Comparison of ENCODE assay signal across 8 mouse cellular contexts in genomic region chr1:86500681-86501080, GRCm38 (mm10). TPM values are rescaled to one million over a fixed set of nuclear protein-coding genes. Genes with fewer than 3 reads are reported as not detected.
DNase-seq lines count a peak whose midpoint lies in the region; ATAC-seq and TF ChIP-seq lines count a peak whose summit lies in the region.

No protein-coding gene starts in this region.

- peak overlapping the region; percentile 26; the same call in 1 of the 2 replicates for H3K27ac ChIP-seq in heart, embryonic 10.5 days
- peak overlapping the region; percentile 99; the same call in 1 of the 2 replicates for H3K27ac ChIP-seq in lung, embryonic 14.5 days (ENCODE audit: low read depth)
- H3K27ac ChIP-seq in forebrain, embryonic 16.5 days (ENCODE audit: low read length), result peak overlapping the region; percentile 85
- peak overlapping the region; percentile 99 for H3K27ac ChIP-seq in stomach, embryonic 16.5 days (ENCODE audit: low read length)

- peaks cover 73% of the 10 kb centered on the region for H3K4me1 ChIP-seq in heart, embryonic 10.5 days
- peaks cover 20% of the 10 kb centered on the region for H3K4me1 ChIP-seq in lung, embryonic 14.5 days (ENCODE audit: insufficient read depth)
- peaks cover 26% of the 10 kb centered on the region for H3K4me1 ChIP-seq in lung, adult 2 months (ENCODE audit: control insufficient read depth, insufficient read depth, low read length)
- H3K4me1 ChIP-seq in forebrain, embryonic 16.5 days (replicated peaks; ENCODE audit: control insufficient read depth, insufficient read depth, low read length), result peaks cover 47% of the 10 kb centered on the region
- peaks cover 69% of the 10 kb centered on the region for H3K4me1 ChIP-seq in stomach, embryonic 16.5 days (ENCODE audit: control insufficient read depth, insufficient read depth, low read length)

- 72% methylated on average over 4 of the region's 4 CpGs for WGBS in heart, embryonic 10.5 days
- WGBS in lung, embryonic 14.5 days, result 54% methylated on average over 4 of the region's 4 CpGs
- WGBS in lung, adult 2 months, result 57% methylated on average over 4 of the region's 4 CpGs
- 71% methylated on average over 4 of the region's 4 CpGs for WGBS in forebrain, embryonic 16.5 days
- WGBS in stomach, embryonic 16.5 days, result 52% methylated on average over 4 of the region's 4 CpGs

- H3K27me3 ChIP-seq in heart, embryonic 10.5 days (ENCODE audit: insufficient read depth, poor library complexity, severe bottlenecking), result no peaks in the 10 kb centered on the region
- no peaks in the 10 kb centered on the region for H3K27me3 ChIP-seq in lung, embryonic 14.5 days (ENCODE audit: insufficient read depth, low read length)
- H3K27me3 ChIP-seq in forebrain, embryonic 16.5 days (replicated peaks; ENCODE audit: control insufficient read depth, insufficient read depth, low read length), result no peaks in the 10 kb centered on the region
- no peaks in the 10 kb centered on the region for H3K27me3 ChIP-seq in stomach, embryonic 16.5 days (ENCODE audit: control insufficient read depth, insufficient read depth, low read length)

- H3K9me3 ChIP-seq in heart, embryonic 10.5 days, result no peaks in the 10 kb centered on the region
- no peaks in the 10 kb centered on the region for H3K9me3 ChIP-seq in lung, embryonic 14.5 days (ENCODE audit: low read depth, low read length)
- no peaks in the 10 kb centered on the region for H3K9me3 ChIP-seq in forebrain, embryonic 16.5 days (ENCODE audit: control insufficient read depth, low read length)
- H3K9me3 ChIP-seq in stomach, embryonic 16.5 days (replicated peaks; ENCODE audit: control insufficient read depth, low read length), result no peaks in the 10 kb centered on the region

- no peak overlapping the region for H3K4me3 ChIP-seq in heart, embryonic 10.5 days
- H3K4me3 ChIP-seq in lung, embryonic 14.5 days (ENCODE audit: low read depth, low read length), result no peak overlapping the region
- no peak overlapping the region for H3K4me3 ChIP-seq in lung, adult 2 months (replicated peaks; ENCODE audit: extremely low read depth, low read depth, low read length)
- H3K4me3 ChIP-seq in forebrain, embryonic 16.5 days (replicated peaks; ENCODE audit: low read length), result no peak overlapping the region
- H3K4me3 ChIP-seq in stomach, embryonic 16.5 days (replicated peaks; ENCODE audit: low read length), result no peak overlapping the region

- no peak overlapping the region for H3K4me2 ChIP-seq in lung, embryonic 14.5 days
- H3K4me2 ChIP-seq in forebrain, embryonic 16.5 days (ENCODE audit: low read length), result no peak overlapping the region
- H3K4me2 ChIP-seq in stomach, embryonic 16.5 days (ENCODE audit: low read depth, low read length), result no peak overlapping the region

- no peak for TF ChIP-seq CTCF in lung, embryonic 14.5 days (IDR thresholded peaks at IDR 0.05; ENCODE audit: low read depth)
- TF ChIP-seq CTCF in lung, adult 2 months (IDR thresholded peaks at IDR 0.05; ENCODE audit: insufficient read depth, low read length), result no peak

- no peak for TF ChIP-seq POLR2A in lung, adult 2 months (IDR thresholded peaks at IDR 0.05; ENCODE audit: borderline replicate concordance, extremely low read depth, low read depth, low read length)

- H3K9ac ChIP-seq in lung, embryonic 14.5 days, result no peak overlapping the region
- no peak overlapping the region for H3K9ac ChIP-seq in forebrain, embryonic 16.5 days (replicated peaks; ENCODE audit: low read depth, low read length)
- H3K9ac ChIP-seq in stomach, embryonic 16.5 days (ENCODE audit: low read length), result peak overlapping the region; percentile 6; the same call in 1 of the 2 replicates

- DNase-seq in heart, embryonic 10.5 days (ENCODE audit: low spot score), result no peak
- no peak for DNase-seq in heart, adult 18-20 months
- DNase-seq in lung, embryonic 14.5 days, result no peak
- no peak for DNase-seq in lung, adult 2 months
- DNase-seq in frontal cortex, postnatal 10 days (ENCODE audit: low spot score in 2 of 2), result no peak

- H3K36me3 ChIP-seq in heart, embryonic 10.5 days, result no peaks in the 10 kb centered on the region
- H3K36me3 ChIP-seq in lung, embryonic 14.5 days (ENCODE audit: insufficient read depth), result no peaks in the 10 kb centered on the region
- H3K36me3 ChIP-seq in forebrain, embryonic 16.5 days (ENCODE audit: control insufficient read depth, insufficient read depth), result no peaks in the 10 kb centered on the region
- H3K36me3 ChIP-seq in stomach, embryonic 16.5 days (ENCODE audit: control insufficient read depth, insufficient read depth, low read length), result no peaks in the 10 kb centered on the region

- no peak for ATAC-seq in lung, embryonic 14.5 days (ENCODE audit: insufficient read depth)
- ATAC-seq in forebrain, embryonic 16.5 days, result no peak
- no peak for ATAC-seq in stomach, embryonic 16.5 days (ENCODE audit: insufficient read depth, low FRiP score)
- no peak for ATAC-seq in megakaryocyte-erythroid progenitor cell, adult 5-6 weeks (replicated peaks; ENCODE audit: low FRiP score, low TSS enrichment, poor library complexity, severe bottlenecking)

RNA-seq across cellular contexts. Expression of gene Ptma, which starts 25.8 kb away (rescaled TPM):
- 1,013 and 1,650 TPM in 2 replicates for polyA plus RNA-seq in heart, embryonic 10.5 days (2016; fragmentation: Nextera tagmentation; extraction: Ambion mirVana)
- total RNA-seq in heart, adult 18-20 months (2021), result 100 to 1,000 TPM; 212 TPM
- polyA plus RNA-seq in lung, embryonic 14.5 days (2014; fragmentation: Nextera tagmentation; extraction: Ambion mirVana), result 3,453 and 3,547 TPM in 2 replicates
- polyA plus RNA-seq in lung, adult 2 months (2012; rRNA removed), result 751 and 980 TPM in 2 replicates
- 1,987 and 2,275 TPM in 2 replicates for polyA plus RNA-seq in forebrain, embryonic 16.5 days (2015; fragmentation: Nextera tagmentation; extraction: Ambion mirVana)
- polyA plus RNA-seq in stomach, embryonic 16.5 days (2015; fragmentation: Nextera tagmentation; extraction: Ambion mirVana), result 1,914 and 2,170 TPM in 2 replicates
- total RNA-seq in megakaryocyte-erythroid progenitor cell, adult 5-6 weeks (2014; fragmentation: Nextera tagmentation), result 2,834 and 3,273 TPM in 2 replicates
- total RNA-seq in megakaryocyte-erythroid progenitor cell, adult 5-6 weeks (2017), result 4,983 and 7,914 TPM in 2 replicates

Comparison
In these comparisons a context has a peak if more than half of its experiments do, and no peak if none do; other contexts are left out.
1. H3K27ac ChIP-seq: peak in every context shown above with its lines; median percentile 99 in lung, embryonic 14.5 days; 99 in stomach, embryonic 16.5 days; 85 in forebrain, embryonic 16.5 days; 26 in heart, embryonic 10.5 days.